Mouse (Mus musculus) lung, embryonic 14.5 days (tissue): ENCODE results near the gene Kcns1. TPM values are rescaled to one million over a fixed set of nuclear protein-coding genes. Genes with fewer than 3 reads are reported as not detected.
A peak's percentile ranks its signal among the peaks of the same experiment; 100 is the strongest.

Experiments
- ATAC-seq: fragments of 200-750 bp; cut with Nextera tagmentation; 2 replicates; pipeline ENCODE4 v1.8.0; 2017; ENCODE audit warnings: mild to moderate bottlenecking, moderate TSS enrichment, moderate library complexity; ENCODE audit not compliant: insufficient read depth
- DNase-seq: peaks from one replicate; pipeline ENCODE4 v3.0.0-alpha.2; 2015
- H3K27ac ChIP-seq: fragments of 300-500 bp; sonication (generic); 2 replicates; pipeline ENCODE4 v1.5.1; 2014; ENCODE audit warnings: low read depth, mild to moderate bottlenecking, moderate library complexity
- H3K27me3 ChIP-seq: fragments of 300-500 bp; sonication (generic); 2 replicates; pipeline ENCODE4 v1.6.1; 2014; ENCODE audit warnings: low read length, control low read depth; ENCODE audit not compliant: insufficient read depth
- H3K36me3 ChIP-seq: fragments of 300-500 bp; sonication (generic); 2 replicates; pipeline ENCODE4 v1.6.1; 2014; ENCODE audit warnings: control low read depth; ENCODE audit not compliant: insufficient read depth
- H3K4me1 ChIP-seq: fragments of 300-500 bp; sonication (generic); 2 replicates; pipeline ENCODE4 v1.6.1; 2014; ENCODE audit warnings: antibody characterized with exemption, control low read depth; ENCODE audit not compliant: insufficient read depth
- H3K4me2 ChIP-seq: fragments of 300-500 bp; sonication (generic); 2 replicates; pipeline ENCODE4 v1.6.1; 2014; ENCODE audit warnings: mild to moderate bottlenecking
- H3K4me3 ChIP-seq: fragments of 300-500 bp; sonication (generic); 2 replicates; pipeline ENCODE4 v1.5.1; 2014; ENCODE audit warnings: low read depth, low read length
- H3K9ac ChIP-seq: fragments of 300-500 bp; sonication (generic); 2 replicates; pipeline ENCODE4 v1.6.1; 2014
- H3K9me3 ChIP-seq: fragments of 300-500 bp; sonication (generic); 2 replicates; pipeline ENCODE4 v1.6.1; 2016; ENCODE audit warnings: low read depth, low read length, control low read depth
- CTCF ChIP-seq: IDR thresholded peaks from 2 replicates; pipeline ENCODE4 v1.5.1; 2016; ENCODE audit warnings: antibody characterized with exemption, low read depth
- WGBS: fragments of 180-500 bp; shearing (Covaris S2); extraction: QIAGEN DNeasy Blood & Tissue Kit; methylation state at CpG from one replicate; pipeline ENCODE4 v1.1.7; 2014; 5-methylcytosine and 5-hydroxymethylcytosine counted together
- polyA plus RNA-seq: library from polyadenylated mRNA; unstranded; fragments of >200 nt; fragmentation: Nextera tagmentation; extraction: Ambion mirVana; gene quantifications from 2 replicates; pipeline ENCODE4 v1.2.1, GENCODE M21; 2014

Kcns1 gene
- polyA plus RNA-seq, 1 experiment from 2014 or later = not detected

DNA sequence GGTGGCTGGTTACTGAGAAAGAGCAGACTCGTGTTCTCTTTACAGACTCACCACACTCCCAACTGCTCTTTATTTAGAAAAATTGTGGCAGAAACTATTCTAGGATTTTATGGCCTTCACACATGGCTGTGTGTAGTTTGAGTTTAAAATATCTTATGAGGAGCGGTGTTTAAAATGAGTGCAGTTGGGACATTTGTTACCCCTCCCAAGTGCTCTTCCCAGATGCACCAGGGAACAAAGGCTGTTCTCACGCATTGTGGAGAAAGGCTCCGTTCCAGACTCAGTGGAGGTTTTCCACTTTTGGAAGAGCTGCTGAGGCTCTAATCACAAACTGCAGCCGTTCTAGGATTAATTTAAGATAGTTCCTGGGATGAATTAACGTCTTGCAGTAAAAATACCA, 33.2 kb downstream of the Kcns1 start:
- H3K27me3 ChIP-seq = no peaks in the 10 kb centered on the region
- no peak overlapping the region for H3K4me2 ChIP-seq
- no peaks in the 10 kb centered on the region for H3K9me3 ChIP-seq
- H3K36me3 ChIP-seq = 0 out of 2 replicates have a peak, but pooled peaks cover 7% of the 10 kb centered on the region
- 65% methylated on average over 6 of the region's 6 CpGs for WGBS
- TF ChIP-seq CTCF = no peak
- no peaks in the 10 kb centered on the region for H3K4me1 ChIP-seq
- H3K9ac ChIP-seq = no peak overlapping the region
- ATAC-seq (no peak), DNase-seq (no peak)
- H3K4me3 ChIP-seq = no peak overlapping the region
- no peak overlapping the region for H3K27ac ChIP-seq

DNA sequence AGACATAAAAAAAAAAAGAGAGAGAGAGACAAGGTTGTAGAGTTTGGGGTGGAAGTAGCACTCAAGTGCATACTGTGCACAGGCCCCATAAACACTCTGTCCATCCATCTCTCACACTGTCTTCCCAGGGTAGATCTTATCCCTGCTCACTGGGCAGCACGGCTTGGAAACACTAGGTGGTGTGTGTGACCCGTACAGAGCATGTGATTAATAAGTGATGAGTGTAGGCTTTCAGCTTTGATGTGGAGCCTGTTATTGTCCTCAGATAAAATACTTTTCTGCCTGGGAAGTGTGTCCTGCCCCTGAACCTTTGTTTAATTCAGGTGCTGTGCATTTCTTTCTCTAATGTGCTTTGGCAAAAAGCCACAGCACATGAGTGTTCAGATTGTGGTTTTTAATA, 34.5 kb downstream of the Kcns1 start:
- DNase-seq (peak; percentile 23), ATAC-seq (no peak)
- no peak overlapping the region for H3K4me2 ChIP-seq
- peak; percentile 23 for TF ChIP-seq CTCF
- H3K27ac ChIP-seq = no peak overlapping the region
- H3K4me1 ChIP-seq = no peaks in the 10 kb centered on the region
- no peaks in the 10 kb centered on the region for H3K9me3 ChIP-seq
- H3K4me3 ChIP-seq = no peak overlapping the region
- H3K36me3 ChIP-seq = peaks cover 12% of the 10 kb centered on the region; the same call in 1 of the 2 replicates
- no peak overlapping the region for H3K9ac ChIP-seq
- no peaks in the 10 kb centered on the region for H3K27me3 ChIP-seq
- WGBS = 23% methylated on average over 2 of the region's 2 CpGs

DNA sequence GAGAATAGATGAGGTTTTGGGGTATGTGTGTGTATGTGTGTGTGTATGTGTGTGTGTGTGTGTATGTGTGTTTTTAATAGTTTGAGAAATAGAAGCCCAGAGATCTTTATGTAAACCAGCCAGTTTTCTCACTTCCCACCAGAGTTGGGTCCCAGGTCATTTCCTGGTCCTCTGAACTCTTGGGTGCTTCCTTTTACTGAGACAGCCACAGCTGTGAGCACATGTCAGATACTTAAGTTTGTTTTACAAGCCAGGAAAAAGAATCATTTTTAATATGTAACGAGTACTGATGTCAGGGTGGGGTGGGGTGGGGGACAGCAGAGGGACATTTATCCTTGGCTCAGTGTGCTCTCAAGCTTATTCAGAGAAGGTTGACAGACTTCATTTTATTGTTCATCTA, 35.5 kb downstream of the Kcns1 start:
- Histone ChIP-seq H3K27ac (no peak overlapping the region), H3K27me3 (no peaks in the 10 kb centered on the region), H3K9me3 (no peaks in the 10 kb centered on the region), H3K9ac (no peak overlapping the region), H3K4me2 (no peak overlapping the region), H3K4me3 (no peak overlapping the region), H3K4me1 (no peaks in the 10 kb centered on the region), H3K36me3 (peaks cover 18% of the 10 kb centered on the region; the same call in 1 of the 2 replicates)
- peak; percentile 35; the same call in 1 of the 2 replicates for ATAC-seq
- peak; percentile 56 for DNase-seq
- WGBS = 43% methylated on average over 1 of the region's 1 CpGs
- no peak for TF ChIP-seq CTCF

GRCm38 (mm10) chr2:164134563-164134962, 36.4 kb downstream of the Kcns1 start:
- H3K9ac ChIP-seq = no peak overlapping the region
- no peaks in the 10 kb centered on the region for H3K9me3 ChIP-seq
- ATAC-seq (peak; percentile 44; the same call in 1 of the 2 replicates), DNase-seq (peak; percentile 73)
- H3K27me3 ChIP-seq = no peaks in the 10 kb centered on the region
- H3K36me3 ChIP-seq = peaks cover 18% of the 10 kb centered on the region; the same call in 1 of the 2 replicates
- no peaks in the 10 kb centered on the region for H3K4me1 ChIP-seq
- no peak overlapping the region for H3K4me3 ChIP-seq
- no peak overlapping the region for H3K4me2 ChIP-seq
- 41% methylated on average over 6 of the region's 6 CpGs for WGBS
- no peak overlapping the region for H3K27ac ChIP-seq
- TF ChIP-seq CTCF = peak; percentile 63

GRCm38 (mm10) chr2:164131586-164131985, 39.3 kb downstream of the Kcns1 start:
- Histone ChIP-seq H3K36me3 (peaks cover 24% of the 10 kb centered on the region; the same call in 1 of the 2 replicates), H3K9me3 (no peaks in the 10 kb centered on the region), H3K27me3 (no peaks in the 10 kb centered on the region), H3K4me1 (no peaks in the 10 kb centered on the region), H3K27ac (no peak overlapping the region), H3K9ac (no peak overlapping the region), H3K4me3 (no peak overlapping the region), H3K4me2 (no peak overlapping the region)
- WGBS = 87% methylated on average over 1 of the region's 1 CpGs
- ATAC-seq (no peak), DNase-seq (no peak)
- no peak for TF ChIP-seq CTCF

GRCm38 (mm10) chr2:164128576-164129411, 42.1 kb downstream of the Kcns1 start:
- Histone ChIP-seq H3K27ac (no peak overlapping the region), H3K4me3 (no peak overlapping the region), H3K9ac (no peak overlapping the region), H3K27me3 (no peaks in the 10 kb centered on the region), H3K4me1 (no peaks in the 10 kb centered on the region), H3K4me2 (no peak overlapping the region), H3K36me3 (peaks cover 29% of the 10 kb centered on the region; the same call in 1 of the 2 replicates), H3K9me3 (no peaks in the 10 kb centered on the region)
- WGBS = 88% methylated on average over 12 of the region's 12 CpGs
- no peak for ATAC-seq
- TF ChIP-seq CTCF = no peak
- DNase-seq = no peak

- Histone ChIP-seq H3K9me3 (no peaks in the 10 kb centered on the region), H3K4me2 (no peak overlapping the region), H3K27me3 (no peaks in the 10 kb centered on the region), H3K4me1 (no peaks in the 10 kb centered on the region), H3K27ac (no peak overlapping the region), H3K36me3 (peaks cover 36% of the 10 kb centered on the region; the same call in 1 of the 2 replicates), H3K9ac (no peak overlapping the region), H3K4me3 (no peak overlapping the region)
- ATAC-seq (no peak), DNase-seq (no peak)
- 77% methylated on average over 2 of the region's 2 CpGs for WGBS
- no peak for TF ChIP-seq CTCF
These were observed 43.6 kb downstream of the Kcns1 start for GRCm38 (mm10) chr2:164127297-164127696.
